Mouse (Mus musculus) CH12.LX (cell line): ENCODE measurements at regions not wholly inside any gene's neighbourhood (a gene's known extent, or its start where the extent isn't known, plus 50 kb on each side); places are given as distances from the start of the nearest gene placed in this dataset.

Experiments
- DNase-seq: peaks from one replicate; pipeline ENCODE4 v3.0.0-alpha.2; 2013; ENCODE audit errors: extremely low read depth
- H3K27ac ChIP-seq: 2 replicates; pipeline ENCODE4 v1.5.1; 2012; ENCODE audit warnings: low read depth, mild to moderate bottlenecking, control low read depth, moderate library complexity; ENCODE audit not compliant: insufficient read depth
- H3K27me3 ChIP-seq: replicated peaks from 2 replicates; pipeline ENCODE3; 2012; ENCODE audit warnings: inconsistent platforms
- H3K36me3 ChIP-seq, 2 experiments: replicated peaks in 1 of 2; 2 replicates each; pipeline versions ENCODE3 to v1.6.1; 2012; ENCODE audit warnings: inconsistent platforms in 1 of 2, low read length in 1 of 2, mild to moderate bottlenecking in 1 of 2, mixed read lengths in 1 of 2, moderate library complexity in 1 of 2; ENCODE audit not compliant: control insufficient read depth in 1 of 2, insufficient read depth in 1 of 2
- H3K4me1 ChIP-seq, 2 experiments: 2 replicates each; pipeline ENCODE4 v1.6.1; 2012; ENCODE audit warnings: inconsistent platforms in 1 of 2, moderate library complexity in 1 of 2; ENCODE audit not compliant: insufficient read depth in 2 of 2, control insufficient read depth in 1 of 2
- H3K4me2 ChIP-seq: 2 replicates; pipeline ENCODE4 v1.6.1; 2012; ENCODE audit warnings: low read depth, mild to moderate bottlenecking, control low read depth; ENCODE audit not compliant: poor library complexity, insufficient read depth, severe bottlenecking
- H3K4me3 ChIP-seq, 3 experiments: fragments of 150-350 bp in 1 of 3; sonication (generic) in 1 of 3; replicated peaks in 1 of 3; 2 replicates each; pipeline versions ENCODE3 to v1.5.1; 2011 to 2012; ENCODE audit warnings: low read depth in 2 of 3, low read length in 2 of 3, mild to moderate bottlenecking in 2 of 3, moderate library complexity in 2 of 3, control low read depth in 1 of 3, improper control_type of control experiment in 1 of 3, inconsistent platforms in 1 of 3, mixed read lengths in 1 of 3; ENCODE audit not compliant: poor library complexity in 1 of 3
- H3K79me2 ChIP-seq: replicated peaks from 2 replicates; pipeline ENCODE4 v1.6.1; 2012; ENCODE audit warnings: mild to moderate bottlenecking, moderate library complexity; ENCODE audit not compliant: control insufficient read depth, poor library complexity, insufficient read depth, severe bottlenecking; ENCODE audit errors: extremely low read depth
- H3K9ac ChIP-seq: 2 replicates; pipeline ENCODE4 v1.6.1; 2012; ENCODE audit warnings: low read depth, mild to moderate bottlenecking, control low read depth, moderate library complexity; ENCODE audit not compliant: insufficient read depth
- H3K9me3 ChIP-seq: replicated peaks from 2 replicates; pipeline ENCODE3; 2012; ENCODE audit warnings: low read length, inconsistent platforms, mixed read lengths
- CHD1 ChIP-seq: IDR thresholded peaks from 2 replicates; pipeline ENCODE4 v1.6.1; 2012; ENCODE audit warnings: low read depth, low read length, improper control_type of control experiment, inconsistent platforms
- E2F4 ChIP-seq: IDR thresholded peaks from 2 replicates; pipeline ENCODE4 v1.6.1; 2011; ENCODE audit warnings: low read depth, low read length, improper control_type of control experiment; ENCODE audit not compliant: insufficient replicate concordance
- ETS1 ChIP-seq: conservative IDR thresholded peaks from 2 replicates; pipeline ENCODE4 v1.6.1; 2012; ENCODE audit warnings: low read depth, mild to moderate bottlenecking, inconsistent platforms, low read length, improper control_type of control experiment, moderate library complexity
- HCFC1 ChIP-seq: IDR thresholded peaks from 2 replicates; pipeline ENCODE4 v1.6.1; 2012; ENCODE audit warnings: low read depth, mild to moderate bottlenecking, inconsistent platforms, low read length, improper control_type of control experiment
- IRF4 ChIP-seq: IDR thresholded peaks from 2 replicates; pipeline ENCODE4 v1.6.1; 2014; ENCODE audit warnings: low read depth, mild to moderate bottlenecking, inconsistent platforms, low read length, improper control_type of control experiment
- JUN ChIP-seq: IDR thresholded peaks from 2 replicates; pipeline ENCODE4 v1.6.1; 2011; ENCODE audit warnings: low read depth, mild to moderate bottlenecking, low read length, improper control_type of control experiment, moderate library complexity; ENCODE audit not compliant: insufficient read depth
- KAT2A ChIP-seq: IDR thresholded peaks from 2 replicates; pipeline ENCODE4 v1.6.1; 2012; ENCODE audit warnings: low read length, improper control_type of control experiment, inconsistent platforms; ENCODE audit not compliant: insufficient replicate concordance
- MAX ChIP-seq: IDR thresholded peaks from 2 replicates; pipeline ENCODE4 v1.6.1; 2011; ENCODE audit warnings: low read length, improper control_type of control experiment
- MEF2A ChIP-seq: IDR thresholded peaks from 2 replicates; pipeline ENCODE4 v1.6.1; 2014; ENCODE audit warnings: low read depth, mild to moderate bottlenecking, inconsistent platforms, low read length, improper control_type of control experiment, borderline replicate concordance
- MYC ChIP-seq: IDR thresholded peaks from 2 replicates; pipeline ENCODE4 v1.6.1; 2011; ENCODE audit warnings: low read depth, mild to moderate bottlenecking, improper control_type of control experiment, low read length
- NRF1 ChIP-seq: IDR thresholded peaks from 2 replicates; pipeline ENCODE4 v1.6.1; 2014; ENCODE audit warnings: low read depth, mild to moderate bottlenecking, inconsistent platforms, low read length, improper control_type of control experiment, moderate library complexity
- PAX5 ChIP-seq: IDR thresholded peaks from 2 replicates; pipeline ENCODE4 v1.6.1; 2012; ENCODE audit warnings: low read length, inconsistent platforms, mixed read lengths
- POLR2AphosphoS2 ChIP-seq: IDR thresholded peaks from 2 replicates; pipeline ENCODE4 v1.6.1; 2011; ENCODE audit warnings: low read depth, low read length, improper control_type of control experiment
- RAD21 ChIP-seq: IDR thresholded peaks from 2 replicates; pipeline ENCODE4 v1.6.1; 2011; ENCODE audit warnings: low read depth, mild to moderate bottlenecking, low read length, improper control_type of control experiment, moderate library complexity
- SIN3A ChIP-seq: IDR thresholded peaks from 2 replicates; pipeline ENCODE4 v1.6.1; 2012; ENCODE audit warnings: low read length, improper control_type of control experiment, inconsistent platforms
- SMC3 ChIP-seq: IDR thresholded peaks from 2 replicates; pipeline ENCODE4 v1.6.1; 2011; ENCODE audit warnings: low read depth, low read length, improper control_type of control experiment
- TBP ChIP-seq: conservative IDR thresholded peaks from 2 replicates; pipeline ENCODE4 v1.6.1; 2011; ENCODE audit warnings: low read depth, low read length, improper control_type of control experiment
- TCF12 ChIP-seq: IDR thresholded peaks from 2 replicates; pipeline ENCODE4 v1.6.1; 2014; ENCODE audit warnings: low read depth, mild to moderate bottlenecking, inconsistent platforms, low read length, improper control_type of control experiment
- USF2 ChIP-seq: conservative IDR thresholded peaks from 2 replicates; pipeline ENCODE4 v1.6.1; 2011; ENCODE audit warnings: low read depth, low read length, improper control_type of control experiment
- ZC3H11A ChIP-seq: IDR thresholded peaks from 2 replicates; pipeline ENCODE4 v1.6.1; 2012; ENCODE audit warnings: low read depth, mild to moderate bottlenecking, inconsistent platforms, low read length, improper control_type of control experiment
- ZMIZ1 ChIP-seq: IDR thresholded peaks from 2 replicates; pipeline ENCODE4 v1.6.1; 2012; ENCODE audit warnings: low read depth, mild to moderate bottlenecking, inconsistent platforms, low read length, improper control_type of control experiment
- ZNF384 ChIP-seq: IDR thresholded peaks from 2 replicates; pipeline ENCODE4 v1.6.1; 2012; ENCODE audit warnings: low read depth, low read length, improper control_type of control experiment, inconsistent platforms
- dilution Hi-C: fragments of 300-500 bp; cut with MboI; formaldehyde crosslinking; loops from 2 replicates; pipeline ENCODE4 v1.14.3; 2020; ENCODE audit warnings: low sequenced_read_pairs; ENCODE audit not compliant: extremely low pct_unique_long_range_greater_than_20kb, extremely low pct_ligation_motif_present
- in situ Hi-C: fragments of 300-500 bp; cut with MboI; formaldehyde crosslinking; loops from 3 replicates; pipeline ENCODE4 v1.14.3; 2019; ENCODE audit warnings: low sequenced_read_pairs, low pct_ligation_motif_present, low pct_unique_long_range_greater_than_20kb, mixed read lengths

- peaks cover 75% of the 10 kb centered on the region for H3K9me3 ChIP-seq
- H3K79me2 ChIP-seq = no peaks in the 10 kb centered on the region
- no peak for TF ChIP-seq MYC
- no peak for TF ChIP-seq SMC3
- no peak for TF ChIP-seq KAT2A
- TF ChIP-seq POLR2AphosphoS2 = no peak
- TF ChIP-seq E2F4 = no peak
- TF ChIP-seq MAX = no peak
- TF ChIP-seq IRF4 = no peak
- no peak for TF ChIP-seq ETS1
- no peak for TF ChIP-seq PAX5
- TF ChIP-seq RAD21 = no peak
- no peak for TF ChIP-seq TCF12
- dilution Hi-C loops (no loop called here), in situ Hi-C loops (no loop called here)
- DNase-seq = no peak
- H3K27me3 ChIP-seq = no peaks in the 10 kb centered on the region
- H3K9ac ChIP-seq = no peak overlapping the region
- no peaks in the 10 kb centered on the region for H3K36me3 ChIP-seq
- no peak overlapping the region for H3K4me2 ChIP-seq
- H3K4me3 ChIP-seq = no peak overlapping the region
- H3K27ac ChIP-seq = no peak overlapping the region
- H3K4me1 ChIP-seq = no peaks in the 10 kb centered on the region
Observed at GRCm38 (mm10) chr5:119586391-119587058, 83.9 kb upstream of the Tbx3 start.

DNA sequence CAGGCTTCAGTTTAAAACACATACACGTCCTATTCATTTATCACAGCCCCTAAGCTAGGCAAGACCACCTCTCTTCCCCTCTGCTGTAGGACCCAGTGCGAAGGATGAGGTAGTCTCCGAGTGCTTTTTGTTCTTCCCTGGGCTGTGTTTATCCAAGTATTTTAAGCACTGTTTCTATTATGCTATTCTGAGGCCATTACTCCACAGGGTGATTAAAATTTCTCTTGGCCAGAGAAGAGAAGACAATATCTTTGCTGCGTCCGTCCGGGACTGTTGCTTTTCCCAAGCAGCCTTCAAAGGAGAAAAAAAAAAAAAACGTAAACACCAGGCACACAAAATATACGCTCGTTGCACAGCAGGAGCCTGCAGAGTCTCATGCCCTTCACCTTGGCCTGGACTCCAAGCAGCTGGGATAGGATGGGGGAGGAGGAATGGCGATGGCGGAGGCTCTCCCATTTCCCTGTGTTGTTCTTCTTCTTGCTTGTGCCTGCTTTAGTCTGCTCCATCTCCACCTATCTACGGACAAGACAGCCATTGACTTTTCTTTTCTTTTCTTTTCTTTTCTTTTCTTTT lies 83.1 kb upstream of the Tbx3 start:
- Histone ChIP-seq H3K27ac (no peak overlapping the region), H3K4me3 (no peak overlapping the region), H3K36me3 (no peaks in the 10 kb centered on the region), H3K4me1 (no peaks in the 10 kb centered on the region), H3K4me2 (no peak overlapping the region), H3K79me2 (no peaks in the 10 kb centered on the region), H3K9ac (no peak overlapping the region), H3K9me3 (peaks cover 80% of the 10 kb centered on the region), H3K27me3 (no peaks in the 10 kb centered on the region)
- in situ Hi-C loops (no loop called here), dilution Hi-C loops (no loop called here)
- DNase-seq = no peak
- no peak for TF ChIP-seq ZC3H11A
- no peak for TF ChIP-seq ZNF384
- TF ChIP-seq USF2 = no peak
- TF ChIP-seq E2F4 = no peak
- TF ChIP-seq SIN3A = no peak
- TF ChIP-seq NRF1 = no peak
- no peak for TF ChIP-seq TCF12
- TF ChIP-seq MYC = no peak
- no peak for TF ChIP-seq JUN
- no peak for TF ChIP-seq TBP
- no peak for TF ChIP-seq HCFC1
- no peak for TF ChIP-seq IRF4
- no peak for TF ChIP-seq ZMIZ1
- TF ChIP-seq CHD1 = no peak
- TF ChIP-seq MEF2A = no peak
- no peak for TF ChIP-seq ETS1
